Mouse (Mus musculus): ENCODE data around the gene Hipk2. TPM values are rescaled to one million over a fixed set of nuclear protein-coding genes. Genes with fewer than 3 reads are reported as not detected.

Gene Hipk2
- polyA plus RNA-seq, 1 experiment = 33.9 TPM

DNA sequence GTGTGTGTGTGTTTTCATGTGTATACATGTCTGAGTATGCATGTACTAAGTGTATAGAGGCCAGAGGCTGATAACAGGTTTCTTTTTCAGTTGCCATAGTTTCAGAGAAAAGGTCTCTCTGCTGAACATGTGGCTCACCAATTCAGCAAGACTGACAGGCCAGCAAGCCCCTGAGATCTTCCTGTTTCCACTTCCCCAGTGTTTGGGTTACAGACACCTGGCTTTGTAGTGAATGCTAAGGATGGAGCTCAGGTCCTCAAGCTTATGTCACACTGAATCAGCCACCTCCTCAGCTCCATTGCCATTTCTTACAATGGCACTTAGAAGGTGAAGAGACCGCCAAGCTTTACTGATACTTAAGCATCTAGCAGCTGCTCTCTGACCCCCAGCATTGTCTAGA lies 55.1 kb downstream of the Hipk2 start:
- no peaks in the 10 kb centered on the region for H3K27me3 ChIP-seq (ENCODE audit: control insufficient read depth, insufficient read depth, low read length)
- no peak overlapping the region for H3K4me3 ChIP-seq (ENCODE audit: control insufficient read depth, low read depth, low read length)
- H3K4me1 ChIP-seq (ENCODE audit: control insufficient read depth, insufficient read depth, low read length) = no peaks in the 10 kb centered on the region
- TF ChIP-seq CTCF (IDR thresholded peaks at IDR 0.05; ENCODE audit: control insufficient read depth, insufficient read depth, insufficient replicate concordance, low read depth, low read length) = no peak
- no peak for TF ChIP-seq POLR2A (IDR thresholded peaks at IDR 0.05; ENCODE audit: control insufficient read depth, low read depth, low read length)
- no peak overlapping the region for H3K27ac ChIP-seq (ENCODE audit: control insufficient read depth, insufficient read depth, low read depth, low read length)
- H3K36me3 ChIP-seq (ENCODE audit: control insufficient read depth, insufficient read depth, low read length) = no peaks in the 10 kb centered on the region

DNA sequence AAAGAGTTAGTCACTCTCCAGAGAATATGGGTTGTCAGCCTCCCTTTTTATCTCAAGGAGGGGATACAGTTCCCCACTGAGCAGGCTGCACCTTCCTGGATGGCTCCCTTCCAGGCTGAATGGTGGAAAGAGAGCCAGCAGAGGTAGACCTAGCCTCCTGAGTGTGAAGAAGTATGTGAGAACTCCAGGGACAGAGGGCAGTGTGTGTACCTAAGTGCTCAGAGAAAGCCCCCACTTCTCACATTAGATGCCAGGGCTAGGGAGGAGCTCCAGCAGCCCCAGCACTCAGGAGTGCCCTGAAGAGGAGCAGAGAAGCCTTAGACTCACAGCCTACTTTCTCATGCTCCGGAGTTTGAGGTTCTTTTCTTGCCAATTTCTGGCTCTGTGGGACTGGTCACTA lies 59.7 kb downstream of the Hipk2 start:
- Histone ChIP-seq H3K4me3 (ENCODE audit: control insufficient read depth, low read depth, low read length) (no peak overlapping the region), H3K27me3 (ENCODE audit: control insufficient read depth, insufficient read depth, low read length) (no peaks in the 10 kb centered on the region), H3K27ac (ENCODE audit: control insufficient read depth, insufficient read depth, low read depth, low read length) (no peak overlapping the region), H3K4me1 (ENCODE audit: control insufficient read depth, insufficient read depth, low read length) (no peaks in the 10 kb centered on the region), H3K36me3 (ENCODE audit: control insufficient read depth, insufficient read depth, low read length) (no peaks in the 10 kb centered on the region)
- TF ChIP-seq CTCF (IDR thresholded peaks at IDR 0.05; ENCODE audit: control insufficient read depth, insufficient read depth, insufficient replicate concordance, low read depth, low read length) = no peak
- TF ChIP-seq POLR2A (IDR thresholded peaks at IDR 0.05; ENCODE audit: control insufficient read depth, low read depth, low read length) = no peak

DNA sequence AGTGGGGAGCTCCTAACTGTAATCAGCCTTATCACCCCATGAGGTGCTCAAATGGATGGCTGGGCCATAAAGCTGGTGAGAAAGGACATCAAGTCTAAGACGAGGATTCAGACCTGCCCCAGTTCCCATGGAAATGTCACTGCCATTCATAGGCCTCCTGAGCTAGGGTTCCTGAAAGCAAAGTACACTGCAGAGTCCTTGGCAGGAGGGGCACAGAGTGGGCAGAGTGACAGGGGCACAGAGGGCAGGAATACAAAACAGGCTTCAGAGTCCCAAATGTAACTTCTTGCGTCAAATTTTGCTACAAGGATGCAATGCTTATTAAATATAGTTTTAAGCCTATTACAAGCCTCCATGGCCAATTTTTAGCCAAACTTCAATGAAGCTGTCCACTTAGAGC lies 60.4 kb downstream of the Hipk2 start:
- no peak overlapping the region for H3K27ac ChIP-seq (ENCODE audit: control insufficient read depth, insufficient read depth, low read depth, low read length)
- no peaks in the 10 kb centered on the region for H3K27me3 ChIP-seq (ENCODE audit: control insufficient read depth, insufficient read depth, low read length)
- TF ChIP-seq CTCF (IDR thresholded peaks at IDR 0.05; ENCODE audit: control insufficient read depth, insufficient read depth, insufficient replicate concordance, low read depth, low read length) = no peak
- H3K36me3 ChIP-seq (ENCODE audit: control insufficient read depth, insufficient read depth, low read length) = no peaks in the 10 kb centered on the region
- H3K4me1 ChIP-seq (ENCODE audit: control insufficient read depth, insufficient read depth, low read length) = no peaks in the 10 kb centered on the region
- no peak overlapping the region for H3K4me3 ChIP-seq (ENCODE audit: control insufficient read depth, low read depth, low read length)

DNA sequence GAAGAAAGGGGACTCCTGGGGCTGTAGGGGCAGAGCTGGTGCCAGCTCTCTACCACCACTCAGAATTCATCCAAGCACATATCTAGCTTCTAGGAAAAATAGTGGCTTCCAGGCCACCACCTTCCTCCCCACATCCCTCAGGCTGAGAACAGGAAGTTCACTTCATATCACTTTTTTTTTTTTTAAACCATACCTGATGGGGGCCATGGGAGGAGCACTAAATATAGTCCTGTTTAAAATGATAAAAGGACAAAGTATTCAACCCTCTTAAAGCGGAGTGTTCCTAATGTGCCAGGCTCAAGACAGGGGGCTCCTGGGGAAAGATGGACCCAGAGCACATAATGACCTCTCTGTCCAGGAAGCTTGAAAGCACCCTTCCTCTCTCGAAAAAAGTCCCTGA lies 61.3 kb downstream of the Hipk2 start:
- no peak overlapping the region for H3K27ac ChIP-seq (ENCODE audit: control insufficient read depth, insufficient read depth, low read depth, low read length)
- no peaks in the 10 kb centered on the region; the same call in 1 of the 2 replicates for H3K4me1 ChIP-seq (ENCODE audit: control insufficient read depth, insufficient read depth, low read length)
- no peak overlapping the region for H3K4me3 ChIP-seq (ENCODE audit: control insufficient read depth, low read depth, low read length)
- TF ChIP-seq CTCF (IDR thresholded peaks at IDR 0.05; ENCODE audit: control insufficient read depth, insufficient read depth, insufficient replicate concordance, low read depth, low read length) (no peak), POLR2A (IDR thresholded peaks at IDR 0.05; ENCODE audit: control insufficient read depth, low read depth, low read length) (no peak)
- H3K36me3 ChIP-seq (ENCODE audit: control insufficient read depth, insufficient read depth, low read length) = no peaks in the 10 kb centered on the region
- H3K27me3 ChIP-seq (ENCODE audit: control insufficient read depth, insufficient read depth, low read length) = no peaks in the 10 kb centered on the region

DNA sequence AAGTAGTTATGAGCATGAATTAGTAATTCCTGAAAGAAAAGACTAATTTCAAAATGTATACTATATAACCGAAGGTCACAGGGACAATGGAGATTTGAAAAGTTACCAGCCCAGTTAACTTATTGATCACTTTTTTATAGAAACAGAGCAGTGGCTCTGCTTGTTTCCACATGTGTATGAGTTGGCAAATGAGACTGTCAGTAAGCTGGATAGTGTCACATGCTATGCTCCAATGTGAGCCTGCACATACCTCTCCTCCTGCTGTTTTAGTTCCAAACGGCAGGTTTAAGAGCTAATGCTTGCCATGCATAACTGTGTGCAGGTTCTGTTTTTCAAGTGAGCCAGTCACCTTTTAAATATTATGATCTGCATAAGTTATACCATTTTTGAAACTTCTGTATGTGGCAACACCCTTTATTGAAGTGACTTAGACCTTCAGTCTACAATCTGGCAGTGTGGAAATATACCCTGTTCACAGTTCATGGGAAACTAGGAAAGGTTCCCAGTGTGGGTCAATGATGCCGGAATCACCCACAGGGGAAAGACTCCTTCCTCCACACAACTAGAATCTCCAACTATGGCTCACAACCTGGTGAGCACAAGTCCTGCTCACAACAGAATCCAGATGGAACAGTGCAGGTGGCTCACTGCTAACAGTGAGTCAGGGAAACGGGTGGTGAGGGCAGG lies 64.4 kb downstream of the Hipk2 start:
- Histone ChIP-seq H3K27me3 (ENCODE audit: control insufficient read depth, insufficient read depth, low read length) (no peaks in the 10 kb centered on the region), H3K4me3 (ENCODE audit: control insufficient read depth, low read depth, low read length) (no peak overlapping the region), H3K36me3 (ENCODE audit: control insufficient read depth, insufficient read depth, low read length) (no peaks in the 10 kb centered on the region), H3K27ac (ENCODE audit: control insufficient read depth, insufficient read depth, low read depth, low read length) (no peak overlapping the region), H3K4me1 (ENCODE audit: control insufficient read depth, insufficient read depth, low read length) (no peaks in the 10 kb centered on the region; the same call in 1 of the 2 replicates)
- no peak for TF ChIP-seq CTCF (IDR thresholded peaks at IDR 0.05; ENCODE audit: control insufficient read depth, insufficient read depth, insufficient replicate concordance, low read depth, low read length)

DNA sequence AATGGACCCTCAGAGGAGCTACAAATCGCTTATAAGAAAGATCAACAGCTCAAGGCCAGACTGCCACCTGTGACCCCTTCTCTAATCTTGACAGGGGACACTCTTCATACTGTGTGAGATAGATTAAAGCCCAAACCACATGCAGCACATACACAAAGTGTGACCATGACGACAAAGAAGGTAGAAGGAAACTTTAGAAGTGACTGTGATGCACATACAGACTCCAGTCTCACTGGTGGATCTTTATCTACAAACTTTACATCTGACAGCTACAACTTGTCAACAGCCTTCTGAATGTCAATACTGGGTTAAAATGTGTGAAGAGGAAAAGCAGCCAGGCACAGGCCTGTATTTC lies 65.9 kb downstream of the Hipk2 start:
- Histone ChIP-seq H3K36me3 (ENCODE audit: control insufficient read depth, insufficient read depth, low read length) (no peaks in the 10 kb centered on the region), H3K27ac (ENCODE audit: control insufficient read depth, insufficient read depth, low read depth, low read length) (no peak overlapping the region), H3K27me3 (ENCODE audit: control insufficient read depth, insufficient read depth, low read length) (no peaks in the 10 kb centered on the region), H3K4me1 (ENCODE audit: control insufficient read depth, insufficient read depth, low read length) (no peaks in the 10 kb centered on the region; the same call in 1 of the 2 replicates), H3K4me3 (ENCODE audit: control insufficient read depth, low read depth, low read length) (no peak overlapping the region)
- TF ChIP-seq POLR2A (IDR thresholded peaks at IDR 0.05; ENCODE audit: control insufficient read depth, low read depth, low read length) = no peak
- TF ChIP-seq CTCF (IDR thresholded peaks at IDR 0.05; ENCODE audit: control insufficient read depth, insufficient read depth, insufficient replicate concordance, low read depth, low read length) = no peak

DNA sequence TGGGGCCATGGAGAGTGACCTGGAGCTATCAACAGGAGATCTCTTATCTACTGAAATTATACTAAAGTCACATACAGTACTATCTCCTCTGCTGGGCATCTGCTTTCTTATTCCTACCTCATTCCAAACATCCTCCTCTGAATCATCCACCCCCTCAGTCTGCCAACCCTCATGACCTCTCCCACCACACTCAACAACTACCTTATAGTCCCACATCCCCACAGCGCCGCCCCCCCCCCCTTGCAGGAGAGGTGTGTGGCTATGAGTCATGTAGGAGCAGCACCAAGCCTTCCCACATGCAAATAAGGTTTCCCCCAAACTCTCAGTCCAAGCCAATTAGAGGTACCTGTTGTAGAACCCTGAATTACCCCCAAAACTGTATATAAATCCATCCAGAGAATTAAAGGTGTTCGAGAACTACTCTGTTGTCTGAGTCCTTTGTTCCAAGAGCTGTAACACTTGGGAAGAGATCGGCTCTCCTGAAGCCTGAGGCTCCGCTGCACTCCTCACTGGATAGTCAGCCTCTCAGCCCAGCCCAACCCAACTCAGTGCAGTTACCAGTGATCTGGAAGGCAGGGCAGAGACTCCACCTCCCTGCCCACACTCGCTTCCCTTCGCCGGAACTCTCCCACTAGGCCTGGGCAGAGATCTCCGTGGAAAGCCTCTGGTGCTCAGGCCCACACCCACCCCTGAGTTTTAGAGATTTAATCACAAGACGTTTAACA lies 66.4 kb downstream of the Hipk2 start:
- Histone ChIP-seq H3K4me1 (ENCODE audit: control insufficient read depth, insufficient read depth, low read length) (no peaks in the 10 kb centered on the region; the same call in 1 of the 2 replicates), H3K27ac (ENCODE audit: control insufficient read depth, insufficient read depth, low read depth, low read length) (no peak overlapping the region), H3K27me3 (ENCODE audit: control insufficient read depth, insufficient read depth, low read length) (no peaks in the 10 kb centered on the region), H3K4me3 (ENCODE audit: control insufficient read depth, low read depth, low read length) (no peak overlapping the region), H3K36me3 (ENCODE audit: control insufficient read depth, insufficient read depth, low read length) (no peaks in the 10 kb centered on the region)
- TF ChIP-seq POLR2A (IDR thresholded peaks at IDR 0.05; ENCODE audit: control insufficient read depth, low read depth, low read length) (no peak), CTCF (IDR thresholded peaks at IDR 0.05; ENCODE audit: control insufficient read depth, insufficient read depth, insufficient replicate concordance, low read depth, low read length) (no peak)

All from testis, adult 2 months (tissue).